Mouse (Mus musculus) gastrocnemius, postnatal 25 days (tissue): Measurements from ENCODE around the gene Sp3. TPM values are rescaled to one million over a fixed set of nuclear protein-coding genes. Genes with fewer than 3 reads are reported as not detected.
"Not testable (repeated sequence)": the region's sequence is repeated elsewhere in the genome, so short reads cannot be mapped to it uniquely, and the experiment has no call there.

ENCODE experiments used
- DNase-seq: peaks from one replicate; pipeline ENCODE4 v3.0.0; 2022
- long read RNA-seq, 2 experiments: library from polyadenylated mRNA; stranded (forward); transcript quantifications; one replicate each; pipeline ENCODE4 v2.0.0; 2021
- total RNA-seq, 2 experiments: library from RNA; stranded (reverse); gene quantifications; 1 replicate in 1 of 2; 2 replicates in 1 of 2; pipeline ENCODE4 v1.2.3; 2021

Gene Sp3
- 10 to 100 TPM; 19.5 to 20.4 TPM for total RNA-seq
- long read RNA-seq, experiment 1, full-length matches to known transcripts, result 1 of 5 reads
- long read RNA-seq, experiment 1, partial matches to known transcripts, result 2 of 5 reads
- long read RNA-seq, experiment 1, other reads (novel, unspliced or antisense), result 2 of 5 reads
- long read RNA-seq, experiment 2, full-length matches to known transcripts, result 8 of 13 reads
- long read RNA-seq, experiment 2, partial matches to known transcripts, result 3 of 13 reads
- long read RNA-seq, experiment 2, other reads (novel, unspliced or antisense), result 2 of 13 reads

DNA sequence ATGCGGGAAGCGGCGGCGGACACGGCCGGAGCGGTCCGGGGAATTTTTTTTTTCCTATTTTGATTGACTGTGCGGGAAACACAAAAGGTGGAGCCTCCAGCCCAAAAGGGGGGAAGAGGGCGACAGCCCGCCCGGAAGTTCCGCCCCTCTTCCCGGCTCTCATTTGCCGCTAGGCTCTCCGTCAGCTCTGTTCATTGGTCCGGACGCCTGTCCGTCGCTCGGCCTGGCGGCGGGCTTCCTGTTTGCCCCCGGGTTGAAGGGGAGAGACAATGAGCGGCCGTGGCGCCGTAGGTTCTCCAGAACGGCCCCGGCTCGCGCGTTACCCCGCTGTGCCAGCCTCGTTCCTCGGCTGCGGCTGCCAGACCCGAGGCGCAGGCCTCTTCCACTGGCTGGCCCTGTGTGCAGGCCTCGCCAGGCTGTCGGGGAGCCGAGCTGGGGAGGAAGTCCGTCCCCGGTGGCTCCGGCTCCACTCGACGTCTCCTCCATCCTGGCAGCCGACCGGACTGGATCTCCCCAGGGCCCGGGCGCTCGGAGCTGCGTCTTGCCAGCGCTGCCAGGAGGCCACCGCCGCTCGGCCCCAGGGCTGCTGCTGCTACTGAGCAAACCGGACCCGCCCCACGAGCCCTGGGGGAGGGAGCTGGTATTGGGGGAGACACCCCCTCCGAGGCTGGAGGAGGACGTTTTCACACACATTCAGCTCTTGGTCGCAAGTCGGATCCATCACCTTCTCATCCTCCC, at the start of gene Sp3:
Sp3 (minus strand) TSS at position 110 of the 738 bp plus-strand sequence.
- peak; percentile 98 for DNase-seq

- no peak for DNase-seq
Measured at GRCm38 (mm10) chr2:73029846-73030245, 49.6 kb upstream of the Sp3 start.

DNA sequence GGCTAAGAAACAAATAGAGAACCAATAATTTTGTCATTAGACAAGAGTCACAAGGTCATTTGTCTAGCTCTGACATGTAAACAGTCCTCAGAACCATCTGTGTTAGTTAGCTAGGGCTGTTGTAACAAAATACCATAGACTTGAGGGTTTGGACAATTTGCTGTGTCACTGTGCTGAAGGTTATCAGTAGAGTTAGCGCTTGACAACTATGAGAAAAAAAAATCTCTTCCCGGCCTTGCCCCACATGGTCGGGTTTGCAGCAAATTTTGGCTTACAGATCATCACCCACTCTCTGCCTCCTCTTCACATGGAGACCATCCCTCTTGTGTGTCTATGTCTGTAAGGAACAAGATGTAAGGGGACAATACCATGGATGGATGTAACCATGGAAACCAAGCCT, 47.8 kb upstream of the Sp3 start:
- no peak for DNase-seq

GRCm38 (mm10) chr2:73027126-73027525, 46.9 kb upstream of the Sp3 start:
- DNase-seq, result no peak

DNA sequence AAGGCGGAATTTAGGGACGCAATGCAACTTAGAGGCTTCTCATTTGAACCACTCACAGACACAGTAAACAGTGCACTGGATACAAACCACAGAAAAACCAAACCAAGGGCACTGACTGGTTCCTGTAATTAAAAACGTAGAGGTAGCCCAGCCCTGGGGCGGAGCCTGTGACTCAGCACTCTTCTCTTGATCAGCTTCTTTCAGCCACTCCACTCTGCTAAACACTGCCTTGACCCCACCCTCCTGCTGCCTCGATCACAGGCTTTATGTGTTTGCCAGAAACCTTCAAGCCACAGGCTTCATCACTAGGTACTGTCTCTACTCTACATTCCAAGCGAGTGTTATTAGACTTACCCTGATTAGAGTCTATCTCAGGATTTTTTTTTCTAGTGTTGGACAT, 43.6 kb upstream of the Sp3 start:
- no peak for DNase-seq

DNA sequence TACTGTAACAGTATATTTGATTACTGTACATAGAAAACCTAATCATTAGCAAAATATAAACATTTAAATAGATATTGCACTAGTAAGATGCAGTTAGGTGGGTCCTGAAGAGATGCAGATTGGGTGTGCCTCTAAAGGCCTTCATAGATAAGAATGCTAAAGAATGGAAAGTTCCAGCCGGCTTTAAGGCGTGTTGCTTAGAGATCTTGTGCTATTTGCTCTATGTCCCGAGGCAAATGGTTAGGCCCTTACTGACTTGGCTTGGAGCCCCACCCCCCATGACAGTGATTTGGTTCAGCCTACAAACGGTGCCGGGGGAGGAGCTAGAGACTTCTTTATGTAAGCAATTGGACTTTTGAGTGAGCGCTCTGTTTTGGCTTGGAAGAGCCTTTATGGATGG, 40.8 kb upstream of the Sp3 start:
- DNase-seq, result no peak

DNA sequence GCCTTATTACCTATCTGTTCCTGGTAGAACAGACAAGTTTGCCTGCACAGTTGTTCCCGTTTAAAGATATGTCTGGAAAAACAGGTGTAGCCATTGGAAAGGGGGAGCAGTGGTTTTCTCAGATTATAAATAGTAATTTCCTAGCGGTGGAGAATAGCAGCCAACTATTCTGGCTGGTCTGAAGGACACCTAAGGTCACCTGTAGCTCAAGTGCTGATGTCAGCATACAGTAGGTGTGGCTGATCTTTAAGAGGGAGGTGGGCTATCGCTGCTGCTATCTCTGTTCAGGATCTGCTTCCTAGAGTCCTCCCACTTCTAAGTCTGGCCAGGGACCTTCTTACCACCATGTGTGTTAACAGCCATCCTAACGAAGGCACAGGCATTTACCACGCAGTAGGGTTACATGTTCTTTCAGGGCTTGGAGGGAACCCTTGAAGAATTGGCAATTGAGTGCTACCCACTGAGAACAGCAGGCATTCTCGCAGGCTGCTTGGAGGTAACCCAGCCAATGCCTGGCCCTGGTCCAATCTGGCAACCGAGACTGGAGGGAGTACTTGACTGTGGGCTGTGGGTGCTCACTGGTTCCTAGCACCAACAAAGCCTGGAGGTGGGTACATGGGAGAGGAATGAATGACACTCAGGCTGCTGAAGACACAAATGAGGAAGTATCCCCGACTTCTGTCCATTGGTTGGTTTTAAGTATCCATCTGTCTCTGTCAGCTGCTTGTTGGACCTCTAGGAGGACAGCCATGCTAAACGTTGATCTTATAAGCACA, 39.3 kb upstream of the Sp3 start:
- peak; percentile 30 for DNase-seq

GRCm38 (mm10) chr2:73014063-73014462, 33.8 kb upstream of the Sp3 start:
- not testable (repeated sequence) for DNase-seq

DNA sequence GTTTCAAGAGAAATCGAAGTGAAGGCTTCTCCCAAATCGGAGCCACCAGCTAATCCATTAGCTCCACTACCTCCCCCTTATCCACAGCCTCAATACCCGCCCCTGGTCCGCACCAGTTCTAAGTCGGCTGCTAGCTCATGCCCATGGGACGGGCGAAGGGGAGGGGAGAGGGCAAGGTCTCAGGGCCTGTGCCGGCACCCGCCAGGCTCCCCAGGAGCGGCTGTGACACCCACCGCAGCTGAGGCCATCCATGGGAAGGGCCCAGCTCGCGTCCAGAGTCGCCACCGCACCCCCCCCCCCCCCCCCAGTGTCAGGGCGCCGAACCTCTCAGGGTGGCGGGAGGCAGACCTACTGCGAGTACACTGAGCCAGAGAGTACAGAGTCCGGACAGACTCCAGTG, 32.4 kb upstream of the Sp3 start:
- no peak for DNase-seq

DNA sequence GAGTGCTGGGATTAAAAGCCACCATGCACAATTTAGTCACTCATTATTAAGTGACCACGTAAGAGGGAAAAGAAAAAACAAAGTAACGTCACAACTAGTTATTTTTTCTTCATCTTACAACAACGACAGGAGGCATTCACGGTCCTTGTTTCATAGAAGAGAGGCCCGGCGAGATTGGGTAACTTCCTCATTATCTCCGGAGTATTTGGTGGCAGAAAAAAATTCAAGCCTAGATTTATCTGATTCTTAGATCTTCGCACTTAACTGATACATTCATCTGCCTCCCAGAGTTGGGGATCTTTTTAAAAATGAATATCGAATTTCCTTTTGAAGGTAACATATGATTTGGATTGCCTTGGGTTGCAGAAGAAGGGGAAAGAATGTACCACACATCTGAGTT, 27.2 kb upstream of the Sp3 start:
- no peak for DNase-seq

- peak; percentile 24 for DNase-seq
Measured at GRCm38 (mm10) chr2:73005611-73006515, 25.6 kb upstream of the Sp3 start.

DNA sequence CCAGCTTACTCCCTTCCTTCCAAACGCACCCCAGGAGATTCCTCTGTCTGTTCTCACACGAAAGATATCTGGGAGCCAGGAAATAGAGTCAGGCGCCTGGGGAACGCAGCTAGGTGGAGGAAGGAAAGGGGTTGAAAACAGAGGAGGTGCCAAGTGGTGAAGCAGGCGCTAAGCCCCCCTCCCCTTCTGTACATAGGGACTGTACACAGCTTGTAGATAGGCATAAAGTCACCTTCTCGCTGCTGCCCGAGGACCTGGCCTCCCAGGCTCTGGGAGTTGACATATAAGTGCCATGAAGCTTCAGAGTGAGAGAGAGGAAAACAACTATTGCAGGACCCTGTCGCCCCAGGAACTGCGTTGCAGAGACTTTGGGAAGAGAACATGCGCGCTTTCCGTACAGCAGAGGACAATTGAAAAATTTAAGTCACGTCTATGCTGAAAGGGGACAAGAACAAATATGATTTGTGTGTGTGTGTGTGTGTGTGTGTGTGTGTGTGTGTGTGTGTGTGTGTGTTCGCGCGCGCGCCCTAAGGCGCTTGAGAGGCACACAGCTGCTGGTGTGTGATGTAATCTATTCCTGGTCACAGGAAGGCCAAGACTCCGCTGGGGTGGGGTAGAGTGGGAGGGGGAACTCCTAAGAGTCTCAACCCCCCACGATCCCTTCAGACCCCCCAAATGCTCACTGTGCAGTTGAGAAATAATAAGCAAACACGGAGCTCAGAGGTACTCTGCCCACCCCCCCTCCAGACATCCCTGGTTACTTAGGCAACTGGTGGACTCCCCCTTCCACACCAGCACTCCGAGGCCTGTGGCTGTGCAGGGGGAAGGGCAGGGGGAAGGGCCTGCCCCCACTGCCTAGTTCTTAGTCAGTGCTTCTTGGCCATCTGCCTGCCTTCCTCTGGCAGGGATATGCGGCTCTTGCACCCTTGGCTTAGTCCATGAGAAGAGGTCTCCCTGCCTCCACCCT, 23.8 kb upstream of the Sp3 start:
- DNase-seq, result peak; percentile 92

DNA sequence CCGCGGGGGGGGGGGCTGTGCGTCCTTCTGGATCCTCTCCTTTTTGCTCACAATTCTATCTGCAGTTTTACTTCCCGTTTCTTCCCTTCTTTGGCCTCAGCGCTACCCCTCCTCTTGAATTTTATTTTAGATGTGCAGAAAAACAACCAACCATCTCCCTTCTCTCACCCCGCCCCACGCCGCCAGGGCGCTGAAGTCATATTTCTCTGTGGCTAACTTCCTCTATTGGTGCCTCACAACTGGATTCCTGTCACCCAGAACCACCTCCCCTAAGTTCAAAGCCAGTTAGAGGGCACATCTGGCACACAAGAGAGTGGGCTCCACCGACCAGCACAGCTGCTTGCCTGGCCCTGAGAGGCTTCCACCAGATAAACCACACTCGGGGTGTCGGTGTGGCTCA, 22.8 kb upstream of the Sp3 start:
- peak; percentile 46 for DNase-seq

GRCm38 (mm10) chr2:73002451-73002850, 22.2 kb upstream of the Sp3 start:
- no peak for DNase-seq

DNA sequence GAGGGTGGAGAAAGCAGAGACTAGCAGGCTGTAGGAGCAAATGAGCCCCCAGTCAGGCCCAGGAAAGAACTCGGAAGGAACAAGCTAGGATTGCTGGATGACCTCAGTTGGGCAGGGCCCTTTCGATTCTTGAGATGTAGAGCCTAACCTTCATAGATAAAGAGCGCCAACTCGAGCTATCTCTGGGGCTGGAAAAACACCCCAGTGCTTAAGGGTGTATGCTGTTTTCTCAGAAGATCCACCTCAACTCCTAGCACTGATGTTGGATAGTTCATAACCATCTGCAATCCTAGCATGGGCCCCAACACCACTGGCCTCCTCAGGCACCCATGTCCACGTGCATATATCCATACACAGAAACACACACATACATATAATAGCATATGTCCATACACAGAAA, 21.7 kb upstream of the Sp3 start:
- no peak for DNase-seq

DNA sequence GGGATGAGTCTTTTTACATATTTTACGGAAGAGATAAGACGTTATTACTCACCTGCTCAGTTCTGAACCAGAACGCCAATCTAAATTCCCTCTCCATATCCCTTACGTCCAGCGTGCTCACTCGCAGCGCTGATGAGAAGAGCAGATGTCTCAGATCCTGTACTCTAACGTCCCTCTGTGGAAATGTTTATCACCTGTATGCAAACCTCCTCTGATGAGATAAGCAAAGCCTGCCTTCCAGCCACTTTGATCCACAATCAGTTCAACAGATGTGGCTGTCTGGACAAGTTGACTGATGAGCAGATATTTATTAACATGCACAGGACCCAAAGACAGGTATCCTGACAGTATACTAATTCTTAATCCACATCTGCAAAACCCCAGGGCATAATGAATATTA, 19.9 kb upstream of the Sp3 start:
- no peak for DNase-seq

DNA sequence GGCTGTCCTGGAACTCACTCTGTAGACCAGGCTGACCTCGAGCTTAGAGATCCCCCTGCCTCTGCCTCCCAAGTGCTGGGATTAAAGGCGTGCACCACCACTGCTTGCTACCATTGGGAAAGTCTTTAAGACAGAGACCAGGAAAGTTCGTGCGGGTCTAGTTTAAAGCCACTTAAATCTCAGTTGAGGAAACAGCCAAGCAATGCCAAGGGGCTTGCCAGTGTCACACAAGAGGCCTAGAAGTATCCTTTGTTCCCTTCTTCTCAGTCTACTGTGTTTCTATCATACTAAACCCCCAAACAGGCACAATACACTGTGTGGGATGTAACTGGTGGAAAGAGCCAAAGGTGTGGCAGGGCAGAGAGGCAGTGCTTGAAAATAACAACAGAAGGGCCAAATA, 17.3 kb upstream of the Sp3 start:
- DNase-seq, result no peak

DNA sequence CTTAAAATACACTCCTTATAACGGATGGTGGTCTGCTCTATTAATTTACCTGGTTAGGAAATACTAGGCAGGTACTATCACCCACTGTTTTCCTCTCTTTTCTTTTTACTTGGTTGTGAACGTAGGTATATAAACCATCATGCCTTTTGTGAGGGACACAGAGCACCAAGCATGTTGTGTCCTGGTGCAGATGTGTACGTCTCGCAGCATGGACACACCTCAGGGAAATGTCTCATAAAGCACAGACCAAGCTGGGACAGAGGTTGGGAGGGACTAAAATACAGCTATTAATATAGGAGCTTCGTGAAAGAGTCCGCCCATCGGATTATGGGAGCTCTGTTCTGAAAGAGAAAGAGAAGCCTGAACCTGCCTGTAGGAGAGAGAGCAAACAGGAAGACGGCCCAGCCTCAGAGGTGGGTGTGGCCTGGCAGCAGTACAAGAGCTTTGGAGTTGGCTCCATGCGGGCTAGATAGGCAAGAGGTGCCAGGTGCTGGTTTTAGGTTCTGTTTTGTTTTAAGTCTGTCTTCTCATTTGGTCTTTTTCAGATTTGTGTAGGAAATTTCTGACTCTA, 16.6 kb upstream of the Sp3 start:
- DNase-seq, result peak; percentile 50

GRCm38 (mm10) chr2:72995346-72996097, 15.3 kb upstream of the Sp3 start:
- DNase-seq, result peak; percentile 36

GRCm38 (mm10) chr2:72994165-72994564, 13.9 kb upstream of the Sp3 start:
- no peak for DNase-seq
